ENCODE assay signal across 9 mouse cellular contexts in genomic region chr1:41001154-41001949, GRCm38 (mm10).
DNase-seq lines count a peak whose midpoint lies in the region; ATAC-seq and TF ChIP-seq lines count a peak whose summit lies in the region.
"Had no signal": no experiment of that assay in that cellular context is flagged by ENCODE, and none has a peak within 500 bp of the region (broad histone marks: within the 10 kb centered on the region; RNA-seq: fewer than 3 reads in every experiment).

No protein-coding gene starts in this region.

- TF ChIP-seq EP300 in heart, adult 2 months (IDR thresholded peaks at IDR 0.05; ENCODE audit: insufficient read depth, low read depth, low read length): no peak

- TF ChIP-seq CTCF in heart, adult 2 months (IDR thresholded peaks at IDR 0.05): peak; percentile 58

- no peak overlapping the region for H3K4me2 ChIP-seq in heart, embryonic 11.5 days
- no peak overlapping the region for H3K4me2 ChIP-seq in neural tube, embryonic 11.5 days (ENCODE audit: low read depth)

- H3K27me3 ChIP-seq in heart, adult 2 months (ENCODE audit: control insufficient read depth, insufficient read depth, low read length): no peaks in the 10 kb centered on the region
- no peaks in the 10 kb centered on the region for H3K27me3 ChIP-seq in heart, embryonic 11.5 days (ENCODE audit: control insufficient read depth, insufficient read depth, low read length)
- H3K27me3 ChIP-seq in neural tube, embryonic 11.5 days (ENCODE audit: control insufficient read depth, insufficient read depth, low read length): no peaks in the 10 kb centered on the region
- H3K27me3 ChIP-seq: CH12.LX had no signal

- H3K9ac ChIP-seq in heart, adult 2 months (ENCODE audit: low read depth, low read length): no peak overlapping the region
- no peak overlapping the region for H3K9ac ChIP-seq in heart, embryonic 11.5 days (ENCODE audit: low read depth, low read length)
- no peak overlapping the region for H3K9ac ChIP-seq in neural tube, embryonic 11.5 days (ENCODE audit: low read length)

- no peaks in the 10 kb centered on the region for H3K36me3 ChIP-seq in heart, adult 2 months (ENCODE audit: control insufficient read depth, insufficient read depth, low read length)
- no peaks in the 10 kb centered on the region for H3K36me3 ChIP-seq in heart, embryonic 11.5 days (ENCODE audit: control insufficient read depth, insufficient read depth, low read length)
- H3K36me3 ChIP-seq in neural tube, embryonic 11.5 days (ENCODE audit: control insufficient read depth, insufficient read depth, low read length): no peaks in the 10 kb centered on the region

- H3K79me2 ChIP-seq in heart, adult 2 months (replicated peaks; ENCODE audit: control insufficient read depth, insufficient read depth, low read length): no peaks in the 10 kb centered on the region

- H3K27ac ChIP-seq in heart, adult 2 months: no peak overlapping the region
- no peak overlapping the region for H3K27ac ChIP-seq in heart, embryonic 11.5 days (ENCODE audit: low read depth, low read length)
- H3K27ac ChIP-seq in neural tube, embryonic 11.5 days (ENCODE audit: low read depth, low read length): no peak overlapping the region

- no peak overlapping the region for H3K4me3 ChIP-seq in heart, adult 2 months
- no peak overlapping the region for H3K4me3 ChIP-seq in heart, embryonic 11.5 days (ENCODE audit: low read depth, low read length)
- no peak overlapping the region for H3K4me3 ChIP-seq in neural tube, embryonic 11.5 days (ENCODE audit: low read depth, low read length)

- H3K4me1 ChIP-seq in heart, adult 2 months (ENCODE audit: control insufficient read depth, insufficient read depth, low read length): no peaks in the 10 kb centered on the region
- H3K4me1 ChIP-seq in heart, embryonic 11.5 days (ENCODE audit: control insufficient read depth, insufficient read depth, low read length): no peaks in the 10 kb centered on the region
- no peaks in the 10 kb centered on the region for H3K4me1 ChIP-seq in neural tube, embryonic 11.5 days (ENCODE audit: control insufficient read depth, insufficient read depth, low read length)

- no peak for TF ChIP-seq POLR2A in heart, adult 2 months (IDR thresholded peaks at IDR 0.05; ENCODE audit: insufficient read depth, low read depth, low read length)

- WGBS in heart, adult 2 months: 58% methylated on average over 13 of the region's 13 CpGs
- 58% methylated on average over 13 of the region's 13 CpGs for WGBS in heart, embryonic 11.5 days (ENCODE audit: insufficient replicate concordance)
- 60% methylated on average over 13 of the region's 13 CpGs for WGBS in neural tube, embryonic 11.5 days

- H3K9me3 ChIP-seq in heart, embryonic 11.5 days (replicated peaks; ENCODE audit: control insufficient read depth, low read length): no peaks in the 10 kb centered on the region
- no peaks in the 10 kb centered on the region for H3K9me3 ChIP-seq in neural tube, embryonic 11.5 days (ENCODE audit: control insufficient read depth, low read length)

- peak in 1 of 2 experiments; percentile 20 for DNase-seq in heart, adult 2 months
- DNase-seq in brain, adult 2 months (ENCODE audit: low read depth, low spot score): peak; percentile 76
- DNase-seq in frontal cortex, postnatal 10 days (ENCODE audit: low spot score in 2 of 2): peak; percentile 36 to 69
- peak; percentile 14 to 59 for DNase-seq in layer of hippocampus, postnatal 25 days (ENCODE audit: extremely low spot score in 1 of 2, low spot score in 1 of 2)
- peak; percentile 71 for DNase-seq in neural tube, embryonic 11.5 days (ENCODE audit: low spot score)
- DNase-seq in urinary bladder, postnatal 25 days (ENCODE audit: low spot score): no peak
- no peak for DNase-seq in ovary, adult 18-20 months (ENCODE audit: low spot score)

- ATAC-seq in heart, embryonic 11.5 days (replicated peaks; ENCODE audit: insufficient number of reproducible peaks, low FRiP score, low TSS enrichment): no peak
- no peak for ATAC-seq in neural tube, embryonic 11.5 days (ENCODE audit: insufficient read depth, low FRiP score, low TSS enrichment)

- intact Hi-C loops in heart, adult 2 months (cut with DNase I): no loop called here

Comparison
In these comparisons a context has a peak if more than half of its experiments do, and no peak if none do; other contexts are left out.
1. DNase-seq: peak in brain, adult 2 months (single experiment), frontal cortex, postnatal 10 days (2 of 2), layer of hippocampus, postnatal 25 days (2 of 2) and neural tube, embryonic 11.5 days (single experiment); none in urinary bladder, postnatal 25 days (single experiment) and ovary, adult 18-20 months (single experiment).